Mouse (Mus musculus) brain, embryonic 14.5 days (tissue): ENCODE data around the gene Batf.

Experiments
- CTCF ChIP-seq: fragments of 200-500 bp; IDR thresholded peaks from 2 replicates; pipeline ENCODE4 v1.5.1; 2012; ENCODE audit warnings: inconsistent platforms, mild to moderate bottlenecking, moderate library complexity, borderline replicate concordance; ENCODE audit not compliant: insufficient read depth, insufficient read length; ENCODE audit errors: extremely low read depth
- POLR2A ChIP-seq: fragments of 200-500 bp; IDR thresholded peaks from 2 replicates; pipeline ENCODE4 v1.6.1; 2012; ENCODE audit warnings: mild to moderate bottlenecking, inconsistent platforms, borderline replicate concordance; ENCODE audit not compliant: poor library complexity, insufficient read depth, insufficient read length, severe bottlenecking; ENCODE audit errors: extremely low read depth

GRCm38 (mm10) chr12:85736960-85737359, 50.5 kb downstream of the Batf start:
- TF ChIP-seq CTCF (no peak), POLR2A (no peak)
